Mouse (Mus musculus) A20 (cell line): ENCODE data around the gene Nipsnap3b.

Experiments used
- DNase-seq: peaks from one replicate; pipeline ENCODE4 v3.0.0-alpha.2; 2011; ENCODE audit warnings: low read depth, low spot score

Gene Nipsnap3b

DNA sequence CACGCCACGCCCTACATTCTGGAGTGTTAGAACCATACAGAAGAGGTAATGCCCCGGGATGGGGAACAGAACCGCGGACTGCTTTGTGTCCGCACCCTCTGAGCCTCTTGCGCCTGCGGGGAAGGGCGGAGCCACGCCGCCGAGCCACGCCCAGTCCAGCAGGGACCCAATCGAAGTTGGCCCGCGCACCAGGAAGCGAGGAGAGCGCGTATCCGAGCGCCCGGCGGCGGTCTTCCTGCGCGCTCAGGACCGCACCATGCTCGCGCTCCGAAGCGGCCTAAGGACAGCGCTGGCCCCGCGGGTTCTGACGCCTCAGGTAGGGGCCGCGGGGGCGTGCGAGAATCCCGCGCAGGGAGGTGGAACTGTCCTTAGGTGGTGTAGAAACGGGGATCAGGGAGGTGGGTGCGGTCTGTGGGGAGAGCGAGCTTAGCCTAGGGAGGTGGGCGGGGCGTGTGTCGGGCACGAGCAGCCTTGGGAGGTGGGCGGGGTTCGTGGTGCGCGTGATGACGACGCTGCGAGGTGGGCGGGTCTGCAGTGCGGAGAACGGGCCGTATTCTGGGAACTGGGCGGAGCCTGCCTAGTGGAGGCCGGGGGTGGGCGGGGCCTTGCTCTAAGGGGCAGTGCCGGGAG, at the start of gene Nipsnap3b:
Gene Nipsnap3b (plus strand): TSS at position 149 of the 630 bp plus-strand sequence.
- peak; percentile 98 for DNase-seq

- DNase-seq, result no peak
These were observed 47.4 kb upstream of the Nipsnap3b start, which contains the start of gene Olfr270 for GRCm38 (mm10) chr4:52964247-52964646. Gene Olfr270, plus strand, starts transcription at chr4:52964547.

DNA sequence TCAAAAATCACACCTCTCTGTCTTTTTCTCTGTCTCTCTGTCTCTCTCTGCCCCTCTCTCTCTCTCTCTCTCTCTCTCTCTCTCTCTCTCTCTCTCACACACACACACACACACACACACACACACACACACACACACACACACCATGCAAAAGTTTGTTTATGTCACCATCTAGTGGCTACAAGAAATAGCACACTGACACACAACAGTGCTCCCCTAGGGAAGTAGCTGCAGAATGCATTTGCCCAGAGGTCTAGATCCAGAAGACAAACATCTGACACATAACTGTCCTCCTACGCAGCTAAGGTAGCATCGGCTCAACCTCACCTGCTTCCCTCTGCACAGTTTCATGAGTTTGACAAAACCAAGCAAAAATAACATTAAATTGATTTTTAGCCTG, 26.5 kb upstream of the Nipsnap3b start:
- peak; percentile 54 for DNase-seq

GRCm38 (mm10) chr4:52986266-52986665, 25.4 kb upstream of the Nipsnap3b start:
- DNase-seq, result no peak

DNA sequence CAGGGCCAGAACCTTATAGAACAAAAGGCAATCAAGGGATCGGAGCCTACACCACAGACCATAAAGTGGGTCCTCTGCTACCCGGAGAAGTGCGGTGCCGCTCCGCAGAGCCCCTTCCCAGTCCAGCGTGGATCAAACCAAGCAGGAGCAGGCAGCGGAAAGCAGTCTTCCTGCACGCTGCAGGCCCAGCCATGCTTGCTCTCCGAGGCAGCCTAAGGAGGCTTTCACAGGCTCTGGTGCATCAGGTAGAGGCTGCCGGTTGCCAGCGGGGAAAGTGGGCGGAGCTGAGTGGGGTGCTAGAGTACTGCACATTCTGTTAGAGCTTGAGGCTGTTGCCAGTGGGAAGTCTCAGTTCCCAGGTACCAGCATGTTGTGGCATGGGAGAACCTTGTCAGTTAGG, 22.4 kb upstream of the Nipsnap3b start, which contains the start of gene Nipsnap3a:
Gene Nipsnap3a (plus strand): TSS at position 25 of the 400 bp plus-strand sequence.
- no peak for DNase-seq

- DNase-seq, result no peak
These were observed 12.2 kb upstream of the Nipsnap3b start for GRCm38 (mm10) chr4:52999449-52999848.

- no peak for DNase-seq
These were observed 11.5 kb upstream of the Nipsnap3b start for GRCm38 (mm10) chr4:53000154-53000553.

- peak; percentile 23 for DNase-seq
These were observed 2.5 kb upstream of the Nipsnap3b start for GRCm38 (mm10) chr4:53009183-53009582.

DNA sequence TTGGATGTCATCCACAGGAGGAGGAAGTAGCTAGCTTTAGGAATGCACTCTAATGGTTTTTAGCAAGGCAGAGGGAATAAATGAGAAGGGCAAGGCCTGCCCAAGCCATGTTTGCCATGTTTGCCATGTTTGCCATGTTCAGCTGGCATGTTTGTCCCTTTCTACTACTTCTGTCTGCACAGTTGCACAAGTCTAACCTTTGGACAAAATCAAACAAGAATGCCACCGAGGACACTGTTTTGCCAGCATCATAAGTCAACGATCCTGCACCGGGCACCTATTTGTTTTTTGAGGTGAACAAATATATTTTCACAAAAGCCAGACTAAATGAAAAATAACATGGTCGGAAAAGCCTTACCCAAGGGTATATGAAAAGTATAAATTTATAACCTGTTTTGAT, 1.8 kb upstream of the Nipsnap3b start:
- DNase-seq, result no peak

- DNase-seq, result no peak
These were observed 2.7 kb downstream of the Nipsnap3b start for GRCm38 (mm10) chr4:53014421-53014820.

DNA sequence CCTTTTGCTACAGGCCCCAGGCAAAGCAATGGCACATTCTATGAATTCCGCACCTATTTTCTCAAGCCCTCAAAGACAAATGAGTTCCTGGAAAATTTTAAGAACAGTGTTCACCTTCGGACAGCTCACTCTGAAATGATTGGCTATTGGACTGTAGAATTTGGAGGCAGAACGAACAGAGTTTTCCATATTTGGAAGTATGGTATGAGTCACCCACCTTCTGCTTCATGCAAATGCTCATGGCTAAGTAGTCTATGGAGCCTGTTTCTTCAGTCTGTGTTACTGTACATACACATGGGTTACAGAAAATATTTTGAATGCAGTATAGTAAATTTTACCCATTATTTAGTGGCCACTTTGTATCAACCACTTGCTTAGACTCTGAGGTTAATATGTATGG, 3.3 kb downstream of the Nipsnap3b start:
- no peak for DNase-seq

DNA sequence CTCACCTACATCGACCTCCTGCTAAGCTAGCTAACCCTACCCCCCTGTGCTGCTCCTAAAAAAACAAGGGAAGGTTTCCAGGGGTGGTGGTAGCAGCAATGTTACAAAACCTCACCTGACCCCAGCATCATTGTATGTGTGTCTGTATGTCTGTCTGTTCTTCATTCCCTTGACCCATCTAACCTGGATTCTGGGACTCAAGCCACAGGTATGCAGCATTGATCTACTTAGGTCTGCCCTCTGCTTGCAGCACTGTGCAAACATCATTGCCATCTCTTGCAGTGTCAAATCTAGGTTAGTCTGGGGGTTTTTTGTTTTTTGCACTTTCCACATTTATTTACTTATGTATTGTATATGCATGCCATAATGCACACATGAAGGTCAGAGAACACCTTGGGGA, 6.7 kb downstream of the Nipsnap3b start:
- no peak for DNase-seq

DNA sequence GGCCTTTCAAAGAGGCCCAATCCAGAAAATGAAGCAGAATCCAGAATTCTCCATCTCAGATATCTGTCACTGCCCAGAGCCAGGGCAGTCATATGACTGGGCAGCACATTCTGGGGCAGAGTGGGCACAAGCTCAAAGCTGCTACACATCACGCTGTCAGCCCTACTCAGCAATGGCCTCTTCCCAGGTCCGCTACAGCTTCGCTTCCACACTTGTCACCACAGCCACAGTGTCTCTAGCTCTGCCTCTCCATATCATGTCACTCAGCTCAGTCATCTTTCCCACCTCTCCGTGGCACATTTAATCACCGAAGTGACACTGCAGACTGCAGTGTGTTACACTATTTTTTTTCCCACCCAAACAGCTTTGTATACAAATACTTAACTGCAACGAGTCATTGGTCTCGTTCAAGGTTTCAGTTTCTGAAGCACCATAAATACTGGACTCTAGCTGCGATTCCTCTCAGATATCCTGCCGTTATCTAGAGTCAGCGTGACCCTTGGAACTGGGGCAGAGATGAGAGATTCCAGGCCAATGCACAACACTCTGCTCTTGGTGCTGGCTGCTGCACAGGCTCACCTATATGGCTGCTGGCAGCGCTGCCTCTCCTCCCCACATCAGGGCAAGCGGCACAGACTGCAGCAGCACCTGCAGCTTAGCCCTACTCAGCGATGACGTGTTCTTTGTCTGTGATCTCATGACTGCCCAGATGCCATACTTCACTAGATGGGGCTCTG, 11.7 kb downstream of the Nipsnap3b start:
- DNase-seq, result no peak

DNA sequence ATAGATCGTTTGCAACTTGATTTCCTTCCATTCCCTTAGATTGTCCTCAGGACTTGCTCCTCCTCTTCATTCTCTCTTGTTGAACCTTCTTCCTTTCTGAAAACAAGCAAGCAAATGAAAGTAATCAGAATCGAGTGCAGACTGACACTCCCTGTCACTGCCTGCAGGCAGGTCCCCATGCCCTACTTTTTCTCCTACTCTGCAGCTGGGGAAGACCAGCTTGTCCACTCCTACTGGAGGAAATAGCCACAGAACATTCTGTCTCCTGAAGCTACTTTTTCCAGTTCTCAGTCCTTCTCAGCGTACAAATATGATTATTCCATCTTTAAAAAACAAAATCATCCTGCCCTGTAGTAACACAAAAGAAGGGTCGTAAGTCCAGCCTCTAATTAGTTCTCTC, 12.7 kb downstream of the Nipsnap3b start:
- no peak for DNase-seq

- DNase-seq, result no peak
These were observed 16.1 kb downstream of the Nipsnap3b start for GRCm38 (mm10) chr4:53027811-53028210.

GRCm38 (mm10) chr4:53030326-53030948, 18.8 kb downstream of the Nipsnap3b start:
- no peak for DNase-seq

DNA sequence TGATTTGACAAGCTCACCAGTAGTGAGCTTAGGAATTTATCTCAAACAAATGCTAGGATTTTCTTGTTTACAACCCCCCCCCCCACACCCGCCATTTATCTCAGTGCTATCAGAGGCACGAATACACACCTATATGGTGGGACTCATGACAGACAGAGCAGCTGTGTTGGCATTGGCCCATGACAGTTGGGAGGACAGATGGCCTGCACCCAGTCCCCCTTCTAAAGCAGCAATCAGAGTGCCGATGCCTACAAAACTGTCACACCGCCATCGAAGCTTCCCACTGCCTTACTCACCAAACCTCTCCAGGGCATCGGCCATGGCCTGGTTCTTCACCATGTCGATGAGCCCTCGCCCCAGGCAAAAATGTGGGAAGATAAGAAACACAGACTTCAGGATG, 32.1 kb downstream of the Nipsnap3b start:
- no peak for DNase-seq

GRCm38 (mm10) chr4:53045807-53046206, 34.1 kb downstream of the Nipsnap3b start:
- DNase-seq, result no peak

GRCm38 (mm10) chr4:53046238-53047022, 34.8 kb downstream of the Nipsnap3b start:
- DNase-seq, result no peak

DNA sequence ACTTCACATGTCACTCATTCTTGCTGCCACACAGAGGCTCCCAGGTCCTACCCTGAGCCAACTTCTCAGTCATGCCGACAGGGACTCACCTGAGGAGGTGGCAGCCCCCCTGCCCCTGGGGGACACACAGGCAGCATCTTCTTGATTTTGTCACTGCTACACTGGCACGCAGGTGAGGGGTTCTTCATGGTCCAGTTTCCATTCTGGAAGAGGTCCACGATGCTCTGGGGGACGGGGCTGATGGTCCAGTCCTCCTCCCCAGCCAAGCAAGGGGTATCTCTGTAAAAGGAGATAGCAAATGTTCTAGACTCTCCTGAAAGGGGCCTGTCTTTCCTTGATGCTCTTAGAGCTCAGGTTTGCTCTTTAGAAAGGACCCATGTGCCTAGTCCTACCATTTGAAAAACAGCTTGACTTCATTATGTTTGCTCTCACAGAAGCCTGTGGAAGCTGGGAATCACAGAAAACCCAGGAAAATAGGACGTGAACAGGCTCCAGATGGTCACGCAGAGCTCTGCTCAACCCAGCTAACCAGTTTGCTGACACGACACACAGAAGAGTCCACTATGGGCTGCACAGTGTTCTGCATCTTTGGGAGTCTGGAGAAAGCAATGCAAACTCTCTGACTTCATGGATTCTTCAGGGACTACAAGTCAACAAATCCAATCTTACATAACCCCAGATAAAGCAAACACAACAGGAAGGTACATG, 50.8 kb downstream of the Nipsnap3b start:
- no peak for DNase-seq
